Mouse (Mus musculus) myocyte (in vitro differentiated cells): ENCODE results near the gene Crtap.
A peak's percentile ranks its signal among the peaks of the same experiment; 100 is the strongest.

ENCODE experiments used
- CEBPB ChIP-seq: IDR thresholded peaks from 2 replicates; pipeline ENCODE4 v1.6.1; 2011; ENCODE audit warnings: mild to moderate bottlenecking, moderate library complexity; ENCODE audit not compliant: poor library complexity, insufficient read depth, severe bottlenecking
- E2F4 ChIP-seq: IDR thresholded peaks from one replicate; pipeline ENCODE4 v1.6.1; 2011; ENCODE audit warnings: mild to moderate bottlenecking, control low read depth, moderate library complexity; ENCODE audit not compliant: insufficient read depth
- MAX ChIP-seq: IDR thresholded peaks from one replicate; pipeline ENCODE4 v1.6.1; 2011; ENCODE audit warnings: low read depth, mild to moderate bottlenecking, control low read depth
- MYOD1 ChIP-seq, 3 experiments: IDR thresholded peaks; one replicate each; pipeline ENCODE4 v1.6.1; 2011; ENCODE audit warnings: control low read depth in 2 of 3, low read depth in 2 of 3, mild to moderate bottlenecking in 2 of 3, moderate library complexity in 1 of 3; ENCODE audit not compliant: insufficient read length in 2 of 3, control insufficient read depth in 1 of 3
- MYOG ChIP-seq, 3 experiments: IDR thresholded peaks; one replicate each; pipeline ENCODE4 v1.6.1; 2011; ENCODE audit warnings: control low read depth in 2 of 3, low read depth in 2 of 3, mild to moderate bottlenecking in 2 of 3; ENCODE audit not compliant: insufficient read length in 2 of 3, control insufficient read depth in 1 of 3, insufficient read depth in 1 of 3
- POLR2A ChIP-seq: IDR thresholded peaks from one replicate; pipeline ENCODE4 v1.6.1; 2011; ENCODE audit warnings: low read depth, mild to moderate bottlenecking, control low read depth, moderate library complexity; ENCODE audit not compliant: insufficient read length
- POLR2AphosphoS2 ChIP-seq: IDR thresholded peaks from one replicate; pipeline ENCODE4 v1.6.1; 2011; ENCODE audit warnings: low read depth, control low read depth; ENCODE audit not compliant: insufficient read length
- SRF ChIP-seq: IDR thresholded peaks from one replicate; pipeline ENCODE4 v1.6.1; 2011; ENCODE audit warnings: low read depth; ENCODE audit not compliant: control insufficient read depth, insufficient read length
- TCF12 ChIP-seq: IDR thresholded peaks from one replicate; pipeline ENCODE4 v1.6.1; 2011; ENCODE audit warnings: mild to moderate bottlenecking, control low read depth; ENCODE audit not compliant: poor library complexity, insufficient read depth, severe bottlenecking
- USF1 ChIP-seq: IDR thresholded peaks from one replicate; pipeline ENCODE4 v1.6.1; 2011; ENCODE audit warnings: low read depth, mild to moderate bottlenecking, control low read depth, moderate library complexity

DNA sequence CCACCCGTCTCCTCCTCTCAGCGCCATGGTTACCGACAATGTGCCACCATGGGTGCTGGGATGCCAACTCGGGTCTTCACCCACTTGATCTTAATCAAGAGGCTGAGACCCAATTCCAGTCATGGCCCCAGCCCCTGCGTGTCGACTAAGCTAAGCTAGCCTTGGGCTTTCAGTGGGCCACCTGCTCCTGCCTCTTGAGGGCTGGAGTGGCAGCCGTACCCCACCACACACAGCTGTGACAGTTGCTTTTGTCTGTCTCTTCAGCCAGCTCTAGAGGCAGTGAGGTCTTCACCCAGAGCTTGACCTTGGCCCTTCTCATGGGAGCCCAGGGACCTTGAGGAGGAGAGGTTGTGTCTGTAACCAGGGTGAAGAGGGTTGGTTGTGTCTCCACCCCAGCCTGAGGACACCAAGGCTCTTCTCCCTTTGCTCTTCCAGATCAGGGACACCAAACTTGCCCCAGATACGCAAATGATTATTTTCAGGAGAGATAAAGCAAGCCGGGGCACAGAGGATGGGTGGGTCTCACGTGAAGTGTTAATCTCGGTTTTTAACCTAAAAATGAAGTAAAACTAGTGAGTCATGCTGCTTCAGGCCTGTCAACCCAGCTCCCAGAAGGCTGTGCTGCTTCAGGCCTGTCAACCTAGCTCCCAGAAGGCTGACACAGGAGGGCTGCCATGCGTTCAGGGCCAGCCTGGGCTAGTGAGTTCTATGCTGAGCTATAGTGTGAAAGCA, 37.8 kb upstream of the Crtap start:
- TF ChIP-seq POLR2A (no peak), TCF12 (no peak), USF1 (no peak), MAX (no peak), CEBPB (no peak), MYOD1 (IDR thresholded peaks at IDR 0.05; ENCODE audit: control insufficient read depth in 1 of 3, insufficient read length in 2 of 3, low read depth in 2 of 3) (peak in 2 of 3 experiments; percentile 89), POLR2AphosphoS2 (no peak), SRF (no peak), MYOG (IDR thresholded peaks at IDR 0.05; ENCODE audit: control insufficient read depth in 1 of 3, insufficient read depth in 1 of 3, insufficient read length in 2 of 3, low read depth in 2 of 3) (peak in 2 of 3 experiments; percentile 66 to 70), E2F4 (no peak)
